In genomic region chr2:144224351-144224750, GRCm38 (mm10) we compare ENCODE assay signal across 10 mouse cellular contexts. TPM values are rescaled to one million over a fixed set of nuclear protein-coding genes. Genes with fewer than 3 reads are reported as not detected.
A peak's percentile ranks its signal among the peaks of the same experiment; 100 is the strongest.
DNase-seq lines count a peak whose midpoint lies in the region; ATAC-seq lines count a peak whose summit lies in the region.
"Had no signal": no experiment of that assay in that cellular context is flagged by ENCODE, and none has a peak within 500 bp of the region (broad histone marks: within the 10 kb centered on the region; RNA-seq: fewer than 3 reads in every experiment).

No protein-coding gene starts in this region.

- H3K36me3 ChIP-seq in kidney, embryonic 14.5 days (ENCODE audit: control insufficient read depth, insufficient read depth, low read length): no peaks in the 10 kb centered on the region
- no peaks in the 10 kb centered on the region for H3K36me3 ChIP-seq in embryonic facial prominence, embryonic 12.5 days
- H3K36me3 ChIP-seq in liver, embryonic 15.5 days (replicated peaks): no peaks in the 10 kb centered on the region
- H3K36me3 ChIP-seq in forebrain, embryonic 10.5 days (replicated peaks): no peaks in the 10 kb centered on the region

- peaks cover 4% of the 10 kb centered on the region for H3K9me3 ChIP-seq in kidney, embryonic 14.5 days (ENCODE audit: control insufficient read depth, low read length)
- no peaks in the 10 kb centered on the region for H3K9me3 ChIP-seq in embryonic facial prominence, embryonic 12.5 days
- H3K9me3 ChIP-seq in liver, embryonic 15.5 days (replicated peaks): no peaks in the 10 kb centered on the region
- H3K9me3 ChIP-seq in forebrain, embryonic 10.5 days: no peaks in the 10 kb centered on the region; the same call in 1 of the 2 replicates

- H3K27ac ChIP-seq in kidney, embryonic 14.5 days (ENCODE audit: low read depth, low read length): peak overlapping the region; percentile 65; the same call in 1 of the 2 replicates
- H3K27ac ChIP-seq in embryonic facial prominence, embryonic 12.5 days: no peak overlapping the region
- H3K27ac ChIP-seq in liver, embryonic 15.5 days (replicated peaks): no peak overlapping the region
- no peak overlapping the region for H3K27ac ChIP-seq in forebrain, embryonic 10.5 days

- H3K9ac ChIP-seq in kidney, embryonic 14.5 days (ENCODE audit: low read depth, low read length): peak overlapping the region; percentile 31; the same call in 1 of the 2 replicates
- H3K9ac ChIP-seq in embryonic facial prominence, embryonic 12.5 days: no peak overlapping the region
- no peak overlapping the region for H3K9ac ChIP-seq in liver, embryonic 15.5 days

- ATAC-seq in kidney, embryonic 14.5 days (ENCODE audit: low FRiP score, low TSS enrichment): peak; percentile 87
- no peak; the same call in 1 of the 2 replicates for ATAC-seq in embryonic facial prominence, embryonic 12.5 days (ENCODE audit: insufficient number of reproducible peaks, insufficient read depth, low FRiP score, low TSS enrichment)
- ATAC-seq in liver, embryonic 15.5 days (ENCODE audit: insufficient read depth): peak; percentile 72
- ATAC-seq: Patski had no signal

- WGBS in kidney, embryonic 14.5 days: 18% methylated on average over 12 of the region's 12 CpGs
- WGBS in embryonic facial prominence, embryonic 12.5 days: 38% methylated on average over 12 of the region's 12 CpGs
- 43% methylated on average over 12 of the region's 12 CpGs for WGBS in liver, embryonic 15.5 days (ENCODE audit: insufficient replicate concordance)
- 72% methylated on average over 12 of the region's 12 CpGs for WGBS in forebrain, embryonic 10.5 days

- H3K4me3 ChIP-seq in kidney, embryonic 14.5 days (ENCODE audit: low read length): no peak overlapping the region
- H3K4me3 ChIP-seq in embryonic facial prominence, embryonic 12.5 days: 0 out of 2 replicates have a peak overlapping the region, but pooled peaks have one; percentile 7
- 0 out of 2 replicates have a peak overlapping the region, but pooled peaks have one; percentile 12 for H3K4me3 ChIP-seq in liver, embryonic 15.5 days (replicated peaks)
- H3K4me3 ChIP-seq in forebrain, embryonic 10.5 days: no peak overlapping the region

- H3K4me2 ChIP-seq in kidney, embryonic 14.5 days (replicated peaks; ENCODE audit: low read depth, low read length): peak overlapping the region; percentile 46
- H3K4me2 ChIP-seq in embryonic facial prominence, embryonic 12.5 days (replicated peaks): peak overlapping the region; percentile 30
- H3K4me2 ChIP-seq in liver, embryonic 15.5 days: peak overlapping the region; percentile 18; the same call in 1 of the 2 replicates

- no peak for DNase-seq in kidney, postnatal 25 days
- DNase-seq in T-cell, adult 2 months (ENCODE audit: low spot score): peak; percentile 50
- no peak for DNase-seq in embryo, embryonic 11 days
- DNase-seq in forebrain, embryonic 10.5 days (ENCODE audit: extremely low spot score, low spot score): no peak
- DNase-seq: cerebellum, postnatal 10 days; thymus, postnatal 14 days had no signal

- no peaks in the 10 kb centered on the region for H3K27me3 ChIP-seq in kidney, embryonic 14.5 days (ENCODE audit: control insufficient read depth, insufficient read depth, low read length)
- no peaks in the 10 kb centered on the region for H3K27me3 ChIP-seq in embryonic facial prominence, embryonic 12.5 days
- no peaks in the 10 kb centered on the region for H3K27me3 ChIP-seq in liver, embryonic 15.5 days
- H3K27me3 ChIP-seq in forebrain, embryonic 10.5 days (ENCODE audit: poor library complexity, severe bottlenecking): no peaks in the 10 kb centered on the region
- H3K27me3 ChIP-seq: Patski had no signal

- H3K4me1 ChIP-seq in kidney, embryonic 14.5 days (ENCODE audit: control insufficient read depth, insufficient read depth, low read length): no peaks in the 10 kb centered on the region
- H3K4me1 ChIP-seq in embryonic facial prominence, embryonic 12.5 days: peaks cover 11% of the 10 kb centered on the region; the same call in 1 of the 2 replicates
- H3K4me1 ChIP-seq in liver, embryonic 15.5 days (replicated peaks): 0 out of 2 replicates have a peak, but pooled peaks cover 8% of the 10 kb centered on the region
- peaks cover 8% of the 10 kb centered on the region for H3K4me1 ChIP-seq in forebrain, embryonic 10.5 days

RNA-seq across cellular contexts. Expression of gene Mgme1, which starts 46.1 kb away (rescaled TPM):
- 20.2 and 21.9 TPM in 2 replicates for polyA plus RNA-seq in kidney, embryonic 14.5 days (2014; fragmentation: Nextera tagmentation; extraction: Ambion mirVana)
- polyA plus RNA-seq in embryonic facial prominence, embryonic 12.5 days (2016; fragmentation: Nextera tagmentation; extraction: Ambion mirVana): 19.4 and 19.8 TPM in 2 replicates
- polyA plus RNA-seq in liver, embryonic 15.5 days (2015; fragmentation: Nextera tagmentation; extraction: Ambion mirVana): 9.8 and 10.5 TPM in 2 replicates
- polyA plus RNA-seq in forebrain, embryonic 10.5 days (2016; fragmentation: Nextera tagmentation; extraction: Ambion mirVana): 27.1 and 28.0 TPM in 2 replicates

RNA-seq across cellular contexts. Expression of gene Snx5, which starts 46.4 kb away (rescaled TPM):
- 138 and 155 TPM in 2 replicates for polyA plus RNA-seq in kidney, embryonic 14.5 days (2014; fragmentation: Nextera tagmentation; extraction: Ambion mirVana)
- polyA plus RNA-seq in embryonic facial prominence, embryonic 12.5 days (2016; fragmentation: Nextera tagmentation; extraction: Ambion mirVana): 132 and 140 TPM in 2 replicates
- 55.7 and 59.4 TPM in 2 replicates for polyA plus RNA-seq in liver, embryonic 15.5 days (2015; fragmentation: Nextera tagmentation; extraction: Ambion mirVana)
- polyA plus RNA-seq in forebrain, embryonic 10.5 days (2016; fragmentation: Nextera tagmentation; extraction: Ambion mirVana): 132 and 133 TPM in 2 replicates

Comparison
In these comparisons a context has a peak if more than half of its experiments do, and no peak if none do; other contexts are left out.
1. H3K4me3 ChIP-seq: peak in embryonic facial prominence, embryonic 12.5 days (single experiment) and liver, embryonic 15.5 days (single experiment); none in kidney, embryonic 14.5 days (single experiment) and forebrain, embryonic 10.5 days (single experiment).
2. Peak in every context shown above with its lines, with median percentiles within 50 percentile points of each other: H3K4me2 ChIP-seq.